Mouse (Mus musculus) brown adipose tissue, adult 24 weeks (tissue): ENCODE results near the gene Ciao2b. TPM values are rescaled to one million over a fixed set of nuclear protein-coding genes. Genes with fewer than 3 reads are reported as not detected.

ENCODE experiments used
- H3K27ac ChIP-seq: fragments of 200-500 bp; replicated peaks from 2 replicates; pipeline ENCODE4 v1.5.1; 2012; ENCODE audit warnings: low read depth, mild to moderate bottlenecking, low read length
- H3K4me1 ChIP-seq: fragments of 200-500 bp; 2 replicates; pipeline ENCODE4 v1.6.1; 2012; ENCODE audit warnings: low read length, mixed read lengths; ENCODE audit not compliant: control insufficient read depth, insufficient read depth, insufficient read length
- H3K4me3 ChIP-seq: fragments of 200-500 bp; 2 replicates; pipeline ENCODE4 v1.5.1; 2012; ENCODE audit warnings: low read depth, mild to moderate bottlenecking, low read length, moderate library complexity; ENCODE audit not compliant: insufficient read depth
- polyA plus RNA-seq: library from polyadenylated mRNA; stranded (reverse); fragments of >200 nt; gene quantifications from 2 replicates; pipeline ENCODE4 v1.2.4, GENCODE M21; 2012; ENCODE audit not compliant: missing spikeins, insufficient read depth, insufficient read length

The Ciao2b gene
- polyA plus RNA-seq, 1 experiment: 67.4 TPM

- Histone ChIP-seq H3K4me3 (0 out of 2 replicates have a peak overlapping the region, but pooled peaks have one; percentile 4), H3K4me1 (peaks cover 3% of the 10 kb centered on the region; the same call in 1 of the 2 replicates), H3K27ac (no peak overlapping the region)
Observed at GRCm38 (mm10) chr8:104602468-104603244, 39.1 kb downstream of the Ciao2b start.

- peaks cover 3% of the 10 kb centered on the region; the same call in 1 of the 2 replicates for H3K4me1 ChIP-seq
- H3K27ac ChIP-seq: no peak overlapping the region
- H3K4me3 ChIP-seq: no peak overlapping the region
Observed at GRCm38 (mm10) chr8:104601941-104602371, 39.8 kb downstream of the Ciao2b start.

- Histone ChIP-seq H3K4me1 (peaks cover 3% of the 10 kb centered on the region; the same call in 1 of the 2 replicates), H3K4me3 (no peak overlapping the region), H3K27ac (no peak overlapping the region)
Observed at GRCm38 (mm10) chr8:104601386-104601785, 40.4 kb downstream of the Ciao2b start.

- no peak overlapping the region for H3K4me3 ChIP-seq
- H3K4me1 ChIP-seq: peaks cover 3% of the 10 kb centered on the region; the same call in 1 of the 2 replicates
- H3K27ac ChIP-seq: no peak overlapping the region
Observed at GRCm38 (mm10) chr8:104598496-104598895, 43.3 kb downstream of the Ciao2b start.

GRCm38 (mm10) chr8:104597656-104598055 is 44.1 kb downstream of the Ciao2b start:
- no peak overlapping the region for H3K4me3 ChIP-seq

GRCm38 (mm10) chr8:104595773-104596536 is 45.8 kb downstream of the Ciao2b start:
- no peak overlapping the region for H3K4me3 ChIP-seq
- H3K4me1 ChIP-seq: no peaks in the 10 kb centered on the region
- no peak overlapping the region for H3K27ac ChIP-seq

More at GRCm38 (mm10) chr8:104597656-104598055, 44.1 kb downstream of the Ciao2b start:
- H3K4me1 ChIP-seq: peaks cover 3% of the 10 kb centered on the region; the same call in 1 of the 2 replicates
- H3K27ac ChIP-seq: no peak overlapping the region

- H3K27ac ChIP-seq: no peak overlapping the region
- H3K4me3 ChIP-seq: no peak overlapping the region
- no peaks in the 10 kb centered on the region for H3K4me1 ChIP-seq
Observed at GRCm38 (mm10) chr8:104594611-104595362, 47.0 kb downstream of the Ciao2b start.

GRCm38 (mm10) chr8:104593536-104594325 is 48.0 kb downstream of the Ciao2b start:
- Histone ChIP-seq H3K4me3 (no peak overlapping the region), H3K27ac (no peak overlapping the region), H3K4me1 (no peaks in the 10 kb centered on the region)

GRCm38 (mm10) chr8:104592566-104592965 is 49.2 kb downstream of the Ciao2b start:
- Histone ChIP-seq H3K4me1 (no peaks in the 10 kb centered on the region), H3K27ac (peak overlapping the region; percentile 48), H3K4me3 (peak overlapping the region; percentile 66)

GRCm38 (mm10) chr8:104591856-104592255 is 49.9 kb downstream of the Ciao2b start:
- H3K27ac ChIP-seq: peak overlapping the region; percentile 72
- no peaks in the 10 kb centered on the region for H3K4me1 ChIP-seq
- H3K4me3 ChIP-seq: peak overlapping the region; percentile 66

GRCm38 (mm10) chr8:104591133-104591834 is 50.5 kb downstream of the Ciao2b start, which contains the start of gene Pdp2:
Gene Pdp2, plus strand, starts transcription at chr8:104591451.
- Histone ChIP-seq H3K4me1 (no peaks in the 10 kb centered on the region), H3K27ac (peak within 1 kb of the TSS; percentile 72), H3K4me3 (peak within 1 kb of the TSS; percentile 66)

GRCm38 (mm10) chr8:104590284-104590683 is 51.5 kb downstream of the Ciao2b start:
- H3K4me3 ChIP-seq: no peak overlapping the region
- H3K4me1 ChIP-seq: no peaks in the 10 kb centered on the region
- H3K27ac ChIP-seq: no peak overlapping the region
